Mouse (Mus musculus) cerebellum, adult 2 months (tissue): ENCODE results near the gene Olfr806. TPM values are rescaled to one million over a fixed set of nuclear protein-coding genes. Genes with fewer than 3 reads are reported as not detected.

Experiments
- DNase-seq, 2 experiments: peaks; one replicate each; pipeline ENCODE4 v3.0.0; 2021
- H3K27ac ChIP-seq: fragments of 200-500 bp; 2 replicates; pipeline ENCODE4 v1.5.1; 2012; ENCODE audit warnings: low read length, control low read depth, inconsistent platforms; ENCODE audit not compliant: insufficient read depth
- H3K27me3 ChIP-seq: fragments of 200-500 bp; 2 replicates; pipeline ENCODE4 v1.6.1; 2012; ENCODE audit warnings: inconsistent platforms, mild to moderate bottlenecking, low read length, moderate library complexity; ENCODE audit not compliant: control insufficient read depth, insufficient read depth
- H3K4me1 ChIP-seq: fragments of 200-500 bp; 2 replicates; pipeline ENCODE4 v1.6.1; 2011; ENCODE audit warnings: low read length; ENCODE audit not compliant: control insufficient read depth, insufficient read depth
- H3K4me3 ChIP-seq: fragments of 200-500 bp; replicated peaks from 2 replicates; pipeline ENCODE3; 2011; ENCODE audit warnings: mild to moderate bottlenecking, low read depth, low read length, control low read depth; ENCODE audit not compliant: insufficient read depth
- CTCF ChIP-seq: fragments of 200-500 bp; IDR thresholded peaks from 2 replicates; pipeline ENCODE4 v1.5.1; 2011; ENCODE audit warnings: low read depth, mild to moderate bottlenecking, control low read depth, low read length, moderate library complexity, borderline replicate concordance; ENCODE audit not compliant: insufficient read depth
- POLR2A ChIP-seq: fragments of 200-500 bp; IDR thresholded peaks from 2 replicates; pipeline ENCODE4 v1.6.1; 2011; ENCODE audit warnings: low read length, control low read depth, borderline replicate concordance; ENCODE audit not compliant: insufficient read depth
- WGBS: fragments of 180-500 bp; shearing (Covaris S2); methylation state at CpG from one replicate; pipeline ENCODE4 v1.1.7; 2018; 5-methylcytosine and 5-hydroxymethylcytosine counted together
- polyA plus RNA-seq: library from polyadenylated mRNA; depleted of rRNA; stranded (reverse); fragments of >200 nt; gene quantifications from 2 replicates; pipeline ENCODE4 v1.2.3, GENCODE M21; 2012; rRNA removed

The Olfr806 gene
- polyA plus RNA-seq, 1 experiment, result not detected

GRCm38 (mm10) chr10:129688069-129688468 lies 53.7 kb downstream of the Olfr806 start, which contains the start of gene Olfr802:
Gene Olfr802, minus strand, starts transcription at chr10:129688169.
- no peak for DNase-seq
- no peak within 1 kb of the TSS for H3K27ac ChIP-seq
- H3K4me1 ChIP-seq, result no peaks in the 10 kb centered on the region
- H3K27me3 ChIP-seq, result no peaks in the 10 kb centered on the region
- H3K4me3 ChIP-seq, result no peak within 1 kb of the TSS
- WGBS, result 30% methylated on average over 1 of the region's 1 CpGs
- TF ChIP-seq CTCF (no peak), POLR2A (no peak)

Other genes starting within 250 kb of the Olfr806 start
- not detected in 2 replicates for gene Olfr790, start 243.4 kb downstream of the Olfr806 start, polyA plus RNA-seq
- not detected in 2 replicates for gene Olfr791, start 220.1 kb downstream of the Olfr806 start, polyA plus RNA-seq
- not detected in 2 replicates for gene Olfr792, start 202.8 kb downstream of the Olfr806 start, polyA plus RNA-seq
- gene Olfr794, start 174.3 kb downstream of the Olfr806 start, polyA plus RNA-seq, result not detected in 2 replicates
- gene Olfr796, start 129.4 kb downstream of the Olfr806 start, polyA plus RNA-seq, result not detected in 2 replicates
- not detected in 2 replicates for gene Olfr798, start 114.0 kb downstream of the Olfr806 start, polyA plus RNA-seq
- gene Olfr799, start 104.4 kb downstream of the Olfr806 start, polyA plus RNA-seq, result not detected in 2 replicates
- gene Olfr800, start 84.2 kb downstream of the Olfr806 start, polyA plus RNA-seq, result not detected in 2 replicates
- not detected in 2 replicates for gene Olfr801, start 68.1 kb downstream of the Olfr806 start, polyA plus RNA-seq
- gene Olfr802, start 53.8 kb downstream of the Olfr806 start, polyA plus RNA-seq, result not detected in 2 replicates
- gene Olfr803, start 47.6 kb downstream of the Olfr806 start, polyA plus RNA-seq, result not detected in 2 replicates
- not detected in 2 replicates for gene Olfr804, start 38.7 kb downstream of the Olfr806 start, polyA plus RNA-seq
- not detected in 2 replicates for gene Olfr805, start 12.5 kb downstream of the Olfr806 start, polyA plus RNA-seq
- gene Olfr807, start 15.9 kb upstream of the Olfr806 start, polyA plus RNA-seq, result not detected in 2 replicates
- gene Olfr808, start 23.6 kb upstream of the Olfr806 start, polyA plus RNA-seq, result not detected in 2 replicates
- gene Olfr809, start 32.7 kb upstream of the Olfr806 start, polyA plus RNA-seq, result not detected in 2 replicates
- not detected in 2 replicates for gene Olfr810, start 53.0 kb upstream of the Olfr806 start, polyA plus RNA-seq
- gene Olfr811, start 62.5 kb upstream of the Olfr806 start, polyA plus RNA-seq, result not detected in 2 replicates
- gene Olfr812, start 104.2 kb upstream of the Olfr806 start, polyA plus RNA-seq, result not detected in 2 replicates
- gene Olfr813, start 113.4 kb upstream of the Olfr806 start, polyA plus RNA-seq, result not detected in 2 replicates
- not detected in 2 replicates for gene Olfr814, start 137.9 kb upstream of the Olfr806 start, polyA plus RNA-seq
- gene Olfr815, start 163.9 kb upstream of the Olfr806 start, polyA plus RNA-seq, result not detected in 2 replicates
- not detected in 2 replicates for gene Olfr816, start 173.7 kb upstream of the Olfr806 start, polyA plus RNA-seq
- not detected in 2 replicates for gene Olfr818, start 207.2 kb upstream of the Olfr806 start, polyA plus RNA-seq
- not detected in 2 replicates for gene Olfr819, start 225.3 kb upstream of the Olfr806 start, polyA plus RNA-seq
- gene Olfr247, start 234.2 kb upstream of the Olfr806 start, polyA plus RNA-seq, result not detected in 2 replicates
- gene Gm10310, start 243.1 kb upstream of the Olfr806 start, polyA plus RNA-seq, result not detected in 2 replicates